Mouse (Mus musculus) stomach, embryonic 14.5 days (tissue): Measurements from ENCODE around the gene Tgfbr3. TPM values are rescaled to one million over a fixed set of nuclear protein-coding genes. Genes with fewer than 3 reads are reported as not detected.
A peak's percentile ranks its signal among the peaks of the same experiment; 100 is the strongest.

ENCODE experiments used
- ATAC-seq: fragments of 200-750 bp; cut with Nextera tagmentation; 2 replicates; pipeline ENCODE4 v1.8.0; 2017; ENCODE audit warnings: low read depth, moderate TSS enrichment; ENCODE audit not compliant: insufficient number of reproducible peaks, insufficient read depth, low FRiP score
- H3K27ac ChIP-seq: fragments of 300-500 bp; sonication (generic); 2 replicates; pipeline ENCODE4 v1.5.1; 2014; ENCODE audit warnings: mild to moderate bottlenecking, low read length, moderate library complexity, mixed read lengths
- H3K27me3 ChIP-seq: fragments of 300-500 bp; sonication (generic); 2 replicates; pipeline ENCODE4 v1.6.1; 2014; ENCODE audit warnings: low read length, control low read depth, mixed read lengths; ENCODE audit not compliant: control insufficient read depth, insufficient read depth
- H3K36me3 ChIP-seq: fragments of 300-500 bp; sonication (generic); 2 replicates; pipeline ENCODE4 v1.6.1; 2014; ENCODE audit warnings: mild to moderate bottlenecking, control low read depth, low read length, moderate library complexity, mixed read lengths; ENCODE audit not compliant: control insufficient read depth, insufficient read depth
- H3K4me1 ChIP-seq: fragments of 300-500 bp; sonication (generic); 2 replicates; pipeline ENCODE4 v1.6.1; 2014; ENCODE audit warnings: low read length, control low read depth, mixed read lengths; ENCODE audit not compliant: control insufficient read depth, insufficient read depth
- H3K4me2 ChIP-seq: fragments of 300-500 bp; sonication (generic); replicated peaks from 2 replicates; pipeline ENCODE4 v1.6.1; 2014; ENCODE audit warnings: low read depth, low read length, control low read depth
- H3K4me3 ChIP-seq: fragments of 300-500 bp; sonication (generic); 2 replicates; pipeline ENCODE4 v1.5.1; 2014; ENCODE audit warnings: low read depth, low read length, control low read depth
- H3K9ac ChIP-seq: fragments of 300-500 bp; sonication (generic); replicated peaks from 2 replicates; pipeline ENCODE4 v1.6.1; 2014; ENCODE audit warnings: low read depth, mild to moderate bottlenecking, control low read depth, low read length, moderate library complexity, mixed read lengths
- H3K9me3 ChIP-seq: fragments of 300-500 bp; sonication (generic); 2 replicates; pipeline ENCODE4 v1.6.1; 2016; ENCODE audit warnings: low read depth, low read length, control low read depth; ENCODE audit not compliant: control insufficient read depth
- WGBS: fragments of 180-500 bp; shearing (Covaris S2); extraction: QIAGEN DNeasy Blood & Tissue Kit; methylation state at CpG from one replicate; pipeline ENCODE4 v1.1.7; 2014; 5-methylcytosine and 5-hydroxymethylcytosine counted together
- polyA plus RNA-seq: library from polyadenylated mRNA; unstranded; fragments of >200 nt; fragmentation: Nextera tagmentation; extraction: Ambion mirVana; gene quantifications from 2 replicates; pipeline ENCODE4 v1.2.1, GENCODE M21; 2014

Gene Tgfbr3
- polyA plus RNA-seq, 1 experiment from 2014 or later: 34.5 TPM

DNA sequence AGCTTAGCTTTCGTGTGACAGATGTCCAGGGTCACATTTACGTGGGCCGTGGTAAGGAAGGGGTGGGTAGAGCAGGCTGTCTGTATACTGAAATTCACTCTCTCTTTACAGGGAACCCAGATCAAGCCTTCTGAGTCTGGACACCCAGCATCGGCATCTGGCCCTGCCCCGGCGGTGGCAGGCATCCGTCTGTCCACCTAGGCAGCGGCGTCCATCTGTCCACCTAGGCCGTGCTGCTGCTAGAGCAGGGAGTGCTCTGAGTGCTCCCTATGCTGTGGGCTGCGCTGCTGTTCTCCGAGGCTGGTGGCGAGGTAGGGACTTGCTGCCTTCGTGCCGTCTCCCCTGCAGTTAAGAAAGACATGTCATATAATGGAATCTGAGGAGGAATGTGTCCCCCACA lies 180.0 kb downstream of the Tgfbr3 start:
- no peaks in the 10 kb centered on the region for H3K27me3 ChIP-seq
- no peak overlapping the region for H3K9ac ChIP-seq
- H3K27ac ChIP-seq: no peak overlapping the region
- 75% methylated on average over 15 of the region's 15 CpGs for WGBS
- H3K4me1 ChIP-seq: peaks cover 26% of the 10 kb centered on the region
- peaks cover 10% of the 10 kb centered on the region; the same call in 1 of the 2 replicates for H3K36me3 ChIP-seq
- no peak for ATAC-seq
- H3K4me3 ChIP-seq: no peak overlapping the region
- H3K9me3 ChIP-seq: no peaks in the 10 kb centered on the region
- no peak overlapping the region for H3K4me2 ChIP-seq

DNA sequence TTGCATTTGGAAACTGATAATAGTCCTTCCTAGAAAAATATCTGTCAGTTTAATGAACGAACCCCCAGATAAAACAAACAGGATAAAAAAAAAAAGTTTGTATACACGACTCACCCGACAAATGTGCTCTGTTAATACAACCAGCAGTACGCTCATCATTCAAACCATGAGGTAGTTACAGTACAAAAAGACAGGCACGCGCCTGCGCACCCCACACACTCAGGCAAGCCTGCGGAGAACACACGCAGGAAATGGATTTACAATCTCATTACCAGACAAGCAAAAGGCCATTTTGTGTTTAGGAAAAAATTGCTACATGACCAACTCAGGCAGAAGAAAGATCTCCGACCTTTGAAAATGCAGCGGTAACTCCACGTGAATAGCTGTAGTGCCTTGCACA lies 182.6 kb downstream of the Tgfbr3 start:
- peaks cover 24% of the 10 kb centered on the region for H3K4me1 ChIP-seq
- no peak overlapping the region for H3K4me2 ChIP-seq
- ATAC-seq: no peak
- no peak overlapping the region for H3K9ac ChIP-seq
- H3K36me3 ChIP-seq: peaks cover 10% of the 10 kb centered on the region; the same call in 1 of the 2 replicates
- H3K27me3 ChIP-seq: no peaks in the 10 kb centered on the region
- peak overlapping the region; percentile 58; the same call in 1 of the 2 replicates for H3K27ac ChIP-seq
- no peaks in the 10 kb centered on the region for H3K9me3 ChIP-seq
- 42% methylated on average over 12 of the region's 12 CpGs for WGBS
- no peak overlapping the region for H3K4me3 ChIP-seq

DNA sequence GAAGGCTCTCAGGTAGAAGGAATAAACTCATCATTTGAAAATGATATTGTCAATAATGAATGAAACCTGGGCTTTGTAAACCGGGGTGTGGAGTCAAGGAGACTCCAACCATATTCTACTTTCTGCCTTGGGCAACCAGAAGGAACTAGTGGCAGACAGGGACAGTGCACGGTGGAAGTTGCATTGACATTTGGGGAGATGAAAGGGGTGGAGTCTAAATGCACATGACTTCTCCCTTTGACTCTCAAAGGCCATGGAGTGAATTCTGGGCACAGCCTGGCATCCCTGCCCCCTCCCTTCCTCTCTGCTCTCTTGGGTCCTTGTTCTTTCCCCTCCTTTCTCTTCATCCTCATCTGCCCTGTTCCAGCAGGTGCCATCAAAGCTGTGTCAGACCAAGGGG lies 183.3 kb downstream of the Tgfbr3 start:
- H3K27ac ChIP-seq: no peak overlapping the region
- ATAC-seq: no peak
- 80% methylated on average over 2 of the region's 2 CpGs for WGBS

DNA sequence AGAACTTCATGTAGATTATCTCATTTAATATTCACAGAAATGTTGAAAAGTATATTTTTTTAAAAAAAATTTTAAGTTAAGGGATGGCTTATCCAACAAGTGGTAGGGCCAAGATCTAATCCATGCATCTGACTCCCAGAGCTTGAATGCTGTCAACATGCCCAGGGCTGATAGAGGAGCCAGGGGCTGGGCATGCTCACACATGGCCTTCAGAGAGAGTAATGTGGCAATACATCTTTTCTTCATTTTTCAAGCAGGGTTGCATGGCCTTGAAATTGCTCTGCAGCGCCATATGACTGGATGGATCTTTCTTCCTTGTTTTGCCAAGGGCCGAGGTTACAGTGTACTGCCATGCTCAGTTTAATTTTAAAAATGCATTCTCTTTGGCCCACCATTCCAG lies 185.8 kb downstream of the Tgfbr3 start:
- Histone ChIP-seq H3K9me3 (no peaks in the 10 kb centered on the region), H3K27me3 (no peaks in the 10 kb centered on the region), H3K9ac (no peak overlapping the region), H3K27ac (no peak overlapping the region), H3K4me1 (peaks cover 18% of the 10 kb centered on the region), H3K4me2 (no peak overlapping the region), H3K36me3 (peaks cover 5% of the 10 kb centered on the region; the same call in 1 of the 2 replicates), H3K4me3 (no peak overlapping the region)
- 87% methylated on average over 2 of the region's 2 CpGs for WGBS
- no peak for ATAC-seq

More for the DNA sequence above, 183.3 kb downstream of the Tgfbr3 start:
- no peaks in the 10 kb centered on the region for H3K9me3 ChIP-seq
- H3K9ac ChIP-seq: no peak overlapping the region
- peaks cover 22% of the 10 kb centered on the region for H3K4me1 ChIP-seq
- no peak overlapping the region for H3K4me3 ChIP-seq
- H3K4me2 ChIP-seq: no peak overlapping the region
- no peaks in the 10 kb centered on the region for H3K27me3 ChIP-seq
- peaks cover 10% of the 10 kb centered on the region; the same call in 1 of the 2 replicates for H3K36me3 ChIP-seq

DNA sequence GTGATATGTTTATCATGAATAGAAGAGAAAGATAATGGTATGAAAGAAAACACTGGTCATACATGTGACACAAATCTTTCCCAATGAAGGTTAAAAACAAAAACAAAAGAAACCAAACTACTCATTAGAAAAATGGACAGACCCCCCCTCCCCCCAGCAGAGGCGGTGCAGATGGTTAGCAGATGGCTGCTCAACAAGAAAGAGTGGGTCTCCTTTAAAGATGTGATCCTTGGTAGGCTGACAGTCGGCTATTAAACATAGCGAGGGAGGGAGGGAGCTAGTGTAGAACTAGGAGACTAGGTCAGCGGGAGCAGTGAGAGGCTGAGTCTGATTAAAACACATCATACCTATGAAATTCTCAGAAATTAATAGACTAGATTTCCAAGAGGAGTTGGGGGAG lies 186.5 kb downstream of the Tgfbr3 start:
- no peak overlapping the region for H3K4me3 ChIP-seq
- peaks cover 19% of the 10 kb centered on the region for H3K4me1 ChIP-seq
- H3K27me3 ChIP-seq: no peaks in the 10 kb centered on the region
- no peak overlapping the region for H3K27ac ChIP-seq
- no peak overlapping the region for H3K9ac ChIP-seq
- WGBS: 55% methylated on average over 4 of the region's 4 CpGs
- no peak for ATAC-seq
- no peak overlapping the region for H3K4me2 ChIP-seq
- H3K36me3 ChIP-seq: no peaks in the 10 kb centered on the region
- no peaks in the 10 kb centered on the region for H3K9me3 ChIP-seq

DNA sequence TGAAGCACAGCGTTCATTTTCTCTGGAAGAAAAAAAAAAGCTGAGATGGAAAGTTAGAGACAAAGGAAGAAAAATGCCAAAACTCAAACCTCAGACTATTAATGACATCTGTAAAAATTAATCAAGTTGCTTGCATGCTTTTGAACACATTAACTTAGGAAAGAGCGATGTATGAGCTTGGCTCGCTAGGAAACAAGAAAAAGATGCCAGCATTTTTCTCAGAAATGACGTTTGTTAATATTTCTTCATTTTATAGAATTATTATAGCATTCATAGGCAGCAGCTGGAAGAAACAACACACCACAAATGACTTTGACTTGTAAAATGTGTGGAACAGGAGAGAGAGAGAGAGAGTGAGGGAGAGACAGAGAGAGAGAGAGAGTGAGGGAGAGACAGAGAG lies 187.7 kb downstream of the Tgfbr3 start:
- Histone ChIP-seq H3K9me3 (no peaks in the 10 kb centered on the region), H3K27me3 (no peaks in the 10 kb centered on the region), H3K4me2 (no peak overlapping the region), H3K4me1 (peaks cover 20% of the 10 kb centered on the region), H3K4me3 (no peak overlapping the region), H3K36me3 (no peaks in the 10 kb centered on the region), H3K9ac (no peak overlapping the region), H3K27ac (no peak overlapping the region)
- ATAC-seq: no peak
- WGBS: 53% methylated on average over 4 of the region's 4 CpGs

DNA sequence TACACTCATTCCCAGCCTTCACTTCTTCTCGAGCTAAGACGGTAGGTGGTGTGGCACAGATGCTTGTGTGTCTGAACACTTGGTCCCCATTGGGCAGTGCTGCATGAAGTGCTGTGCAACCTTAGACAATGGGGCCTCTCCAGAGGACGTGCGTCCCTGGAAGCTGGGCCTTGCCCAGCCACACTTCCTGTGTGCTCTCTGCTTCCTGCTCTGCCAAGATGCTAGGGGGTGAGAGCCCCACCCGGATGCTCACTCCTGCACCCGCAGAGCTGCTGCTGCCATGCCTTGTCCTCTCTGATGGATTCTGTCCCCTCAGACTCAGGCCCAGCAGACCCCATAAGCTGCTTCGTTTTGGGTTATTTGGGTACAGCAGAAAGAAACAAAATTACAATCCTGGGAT lies 188.3 kb downstream of the Tgfbr3 start:
- Histone ChIP-seq H3K36me3 (no peaks in the 10 kb centered on the region), H3K4me2 (no peak overlapping the region), H3K4me3 (no peak overlapping the region), H3K9me3 (no peaks in the 10 kb centered on the region), H3K4me1 (peaks cover 20% of the 10 kb centered on the region), H3K9ac (no peak overlapping the region), H3K27ac (no peak overlapping the region), H3K27me3 (no peaks in the 10 kb centered on the region)
- no peak for ATAC-seq
- WGBS: 66% methylated on average over 7 of the region's 7 CpGs

DNA sequence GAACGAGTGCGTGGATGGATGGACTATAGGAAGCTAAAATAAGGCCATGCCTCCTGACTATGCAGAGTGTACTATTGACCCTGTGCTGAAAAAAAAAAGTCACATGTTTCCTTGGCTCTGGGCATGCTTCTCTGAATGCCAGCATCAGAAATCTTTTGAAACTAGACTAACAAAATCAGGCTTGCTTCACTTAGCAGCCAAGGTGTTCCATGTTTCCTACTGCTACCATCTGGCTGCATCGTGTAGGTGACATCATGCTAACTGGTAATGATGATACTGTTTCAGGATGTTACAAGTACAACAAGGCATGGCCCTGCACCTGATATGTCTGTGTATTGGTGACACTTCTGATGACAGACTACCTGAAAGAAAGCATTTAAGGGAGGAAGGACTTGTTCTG lies 189.8 kb downstream of the Tgfbr3 start:
- no peak for ATAC-seq
- Histone ChIP-seq H3K4me1 (peaks cover 20% of the 10 kb centered on the region), H3K4me2 (no peak overlapping the region), H3K36me3 (no peaks in the 10 kb centered on the region), H3K27ac (no peak overlapping the region), H3K27me3 (no peaks in the 10 kb centered on the region), H3K4me3 (no peak overlapping the region), H3K9me3 (no peaks in the 10 kb centered on the region), H3K9ac (no peak overlapping the region)
- WGBS: 84% methylated on average over 3 of the region's 3 CpGs

DNA sequence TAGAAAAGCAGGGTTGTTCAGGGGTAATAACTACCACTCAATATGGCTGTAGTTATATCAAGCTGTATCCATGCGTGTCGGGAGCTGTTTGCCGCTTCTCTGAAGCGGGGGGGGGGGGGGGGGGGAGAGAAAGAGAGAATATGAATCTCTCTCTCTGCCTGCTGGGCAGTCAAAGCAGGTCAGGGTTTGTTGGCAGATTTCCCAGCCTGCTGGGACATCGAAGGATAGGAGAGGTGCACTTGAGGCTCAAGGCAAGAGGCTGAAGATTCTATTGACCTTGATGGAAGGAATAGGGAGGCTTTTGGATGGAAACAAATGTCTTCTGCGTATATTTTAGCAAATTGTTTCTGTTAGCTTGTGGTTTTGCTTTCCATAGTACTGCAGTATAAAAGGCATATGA lies 190.4 kb downstream of the Tgfbr3 start:
- no peak for ATAC-seq
- WGBS: 35% methylated on average over 5 of the region's 6 CpGs
- H3K4me2 ChIP-seq: no peak overlapping the region
- H3K4me3 ChIP-seq: no peak overlapping the region
- H3K9ac ChIP-seq: no peak overlapping the region
- no peaks in the 10 kb centered on the region for H3K36me3 ChIP-seq
- no peak overlapping the region for H3K27ac ChIP-seq
- H3K4me1 ChIP-seq: peaks cover 25% of the 10 kb centered on the region
- no peaks in the 10 kb centered on the region for H3K27me3 ChIP-seq
- H3K9me3 ChIP-seq: no peaks in the 10 kb centered on the region
